Mouse (Mus musculus) thymus, adult 18-20 months (tissue): ENCODE results near the gene Nup210l.

Source experiments
- DNase-seq, 2 experiments: peaks; one replicate each; pipeline ENCODE4 v3.0.0; 2022; ENCODE audit warnings: mixed read lengths in 2 of 2

Nup210l gene

GRCm38 (mm10) chr3:90179566-90179965 lies 75.6 kb downstream of the Nup210l start:
- no peak for DNase-seq

- DNase-seq, result no peak
Measured at GRCm38 (mm10) chr3:90183581-90183980, 79.6 kb downstream of the Nup210l start.

DNA sequence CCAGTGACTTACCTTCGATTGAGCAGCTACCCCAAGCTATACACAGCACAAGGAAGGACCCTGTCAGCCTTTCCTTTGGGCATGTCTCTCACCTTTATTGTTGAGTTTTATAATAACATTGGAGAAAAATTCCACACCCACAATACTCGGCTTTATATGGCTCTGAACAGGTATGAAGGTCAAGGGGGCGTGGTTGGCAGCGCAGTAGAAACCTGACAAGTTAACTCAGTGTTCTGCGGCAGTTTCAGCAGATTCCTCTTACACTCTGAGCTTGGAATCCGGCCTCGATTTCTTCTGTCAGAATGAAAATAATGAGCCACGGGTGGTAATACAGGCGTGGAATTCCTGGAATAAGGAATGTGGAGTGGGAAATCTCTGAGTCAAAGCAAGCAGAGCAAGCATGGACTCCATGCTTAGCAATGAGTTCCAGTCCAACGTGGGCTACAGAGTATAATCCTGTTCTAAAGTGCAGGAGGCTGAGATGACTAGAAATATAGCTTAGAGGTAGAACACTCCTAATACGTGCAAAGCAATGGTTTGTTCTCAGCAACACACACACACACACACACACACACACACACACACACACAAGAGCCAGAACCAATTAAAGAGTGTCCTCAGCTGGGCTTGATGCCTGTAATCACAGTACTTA lies 87.1 kb downstream of the Nup210l start:
- DNase-seq, result no peak

DNA sequence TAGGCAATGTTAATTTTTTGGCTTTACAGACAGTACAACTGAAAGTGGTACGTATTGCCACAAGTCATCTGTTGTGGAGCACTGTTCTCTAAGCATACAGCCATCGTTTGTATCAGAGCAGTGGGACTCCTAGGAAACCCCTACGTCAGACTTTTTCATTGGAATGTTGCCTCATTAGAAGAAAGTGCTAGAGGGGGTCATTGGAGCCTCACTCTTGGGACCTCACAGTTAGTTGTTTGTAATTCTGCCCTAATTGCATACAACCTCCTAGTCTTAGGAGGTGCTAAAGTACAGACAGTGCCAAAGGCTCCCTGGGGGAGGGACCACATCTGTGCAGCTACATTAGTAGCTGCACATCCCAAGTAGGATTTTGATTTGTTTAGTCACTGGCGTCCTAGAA lies 90.8 kb downstream of the Nup210l start:
- DNase-seq, result no peak

GRCm38 (mm10) chr3:90195644-90196043 lies 91.7 kb downstream of the Nup210l start:
- no peak for DNase-seq

DNA sequence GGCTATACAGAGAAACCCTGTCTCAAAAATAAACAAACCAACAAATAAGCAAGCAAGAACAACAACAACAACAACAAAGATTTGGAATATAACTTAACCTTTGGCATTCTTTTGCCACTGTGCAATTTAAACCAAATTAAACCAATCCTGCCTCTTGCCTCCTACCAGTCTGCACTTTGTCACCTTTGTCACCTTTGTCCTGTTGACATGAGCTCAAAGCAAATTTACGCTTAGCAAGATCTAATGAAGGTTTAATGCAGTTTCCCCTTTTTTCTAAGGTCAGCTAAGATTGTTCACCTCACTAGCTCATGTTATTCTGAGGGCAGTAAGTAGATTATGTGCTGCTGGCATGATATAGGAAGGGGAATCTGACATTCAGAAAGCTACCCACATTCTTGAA lies 93.6 kb downstream of the Nup210l start:
- DNase-seq, result no peak

GRCm38 (mm10) chr3:90202884-90203283 lies 99.0 kb downstream of the Nup210l start:
- no peak for DNase-seq

DNA sequence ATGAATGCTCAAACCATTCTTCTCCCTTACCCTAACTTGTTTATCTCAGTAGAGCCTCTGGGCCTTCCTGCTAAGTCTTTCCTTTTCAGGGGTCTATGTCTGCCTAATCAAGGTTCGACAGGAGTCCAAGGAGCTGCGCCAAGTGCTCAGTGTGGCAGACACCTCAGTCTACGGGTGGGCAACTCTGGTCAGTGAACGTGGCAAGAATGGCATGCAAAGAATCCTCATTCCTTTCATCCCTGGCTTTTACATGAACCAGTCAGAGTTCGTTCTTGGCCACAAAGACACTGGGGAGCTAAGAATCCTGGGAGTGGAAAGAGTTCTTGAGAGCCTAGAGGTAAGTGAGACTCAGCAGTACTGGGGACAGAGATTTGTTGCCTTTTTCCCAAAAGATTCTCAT lies 99.7 kb downstream of the Nup210l start:
- DNase-seq, result no peak

DNA sequence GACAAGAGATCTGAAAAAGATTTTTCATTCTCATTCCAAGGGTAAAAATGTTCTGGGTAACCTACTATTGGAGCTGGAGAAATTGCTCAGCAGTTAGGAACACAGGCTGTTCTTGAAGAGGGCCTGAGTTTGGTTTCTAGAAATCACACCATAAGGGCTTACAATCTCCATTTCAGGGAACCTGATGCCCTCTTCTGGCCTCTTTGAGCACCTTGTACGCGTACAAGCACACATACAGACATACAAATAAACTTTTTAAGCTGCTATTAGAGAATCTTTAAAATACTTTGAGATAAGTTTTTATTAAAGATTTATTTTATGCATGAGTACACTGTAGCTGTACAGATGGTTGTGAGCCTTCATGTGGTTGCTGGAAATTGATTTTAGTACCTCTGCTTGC lies 100.7 kb downstream of the Nup210l start:
- no peak for DNase-seq

GRCm38 (mm10) chr3:90208662-90209061 lies 104.7 kb downstream of the Nup210l start:
- no peak for DNase-seq

DNA sequence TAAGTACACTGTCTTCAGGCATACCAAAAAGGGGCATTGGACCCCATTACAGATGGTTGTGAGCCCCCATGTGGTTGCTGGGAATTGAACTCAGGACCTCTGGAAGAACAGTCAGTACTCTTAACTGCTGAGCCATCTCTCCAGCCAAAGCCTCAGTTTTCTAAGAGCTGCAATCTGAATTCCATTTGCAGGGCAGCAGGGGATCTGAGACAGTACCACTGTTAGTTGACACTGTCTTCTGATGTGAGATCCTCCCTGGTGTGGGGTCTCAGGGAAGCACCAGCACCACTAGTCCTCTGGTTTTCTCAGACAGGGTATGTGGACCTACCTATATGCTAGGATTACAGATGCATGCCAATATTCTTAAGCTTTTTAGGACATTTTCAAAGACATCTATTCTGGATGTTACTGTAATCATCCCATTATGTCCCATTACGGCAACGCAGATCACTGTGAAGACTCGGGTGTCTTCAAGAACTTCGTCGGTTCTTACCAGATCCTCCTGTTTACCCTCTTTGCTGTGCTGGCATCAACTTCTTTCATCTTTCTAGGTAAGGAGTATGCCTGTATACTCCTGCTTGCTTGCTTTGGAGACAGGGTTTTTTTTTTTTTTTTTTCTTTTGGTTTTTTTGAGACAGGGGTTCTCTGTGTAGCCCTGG lies 106.1 kb downstream of the Nup210l start:
- no peak for DNase-seq

DNA sequence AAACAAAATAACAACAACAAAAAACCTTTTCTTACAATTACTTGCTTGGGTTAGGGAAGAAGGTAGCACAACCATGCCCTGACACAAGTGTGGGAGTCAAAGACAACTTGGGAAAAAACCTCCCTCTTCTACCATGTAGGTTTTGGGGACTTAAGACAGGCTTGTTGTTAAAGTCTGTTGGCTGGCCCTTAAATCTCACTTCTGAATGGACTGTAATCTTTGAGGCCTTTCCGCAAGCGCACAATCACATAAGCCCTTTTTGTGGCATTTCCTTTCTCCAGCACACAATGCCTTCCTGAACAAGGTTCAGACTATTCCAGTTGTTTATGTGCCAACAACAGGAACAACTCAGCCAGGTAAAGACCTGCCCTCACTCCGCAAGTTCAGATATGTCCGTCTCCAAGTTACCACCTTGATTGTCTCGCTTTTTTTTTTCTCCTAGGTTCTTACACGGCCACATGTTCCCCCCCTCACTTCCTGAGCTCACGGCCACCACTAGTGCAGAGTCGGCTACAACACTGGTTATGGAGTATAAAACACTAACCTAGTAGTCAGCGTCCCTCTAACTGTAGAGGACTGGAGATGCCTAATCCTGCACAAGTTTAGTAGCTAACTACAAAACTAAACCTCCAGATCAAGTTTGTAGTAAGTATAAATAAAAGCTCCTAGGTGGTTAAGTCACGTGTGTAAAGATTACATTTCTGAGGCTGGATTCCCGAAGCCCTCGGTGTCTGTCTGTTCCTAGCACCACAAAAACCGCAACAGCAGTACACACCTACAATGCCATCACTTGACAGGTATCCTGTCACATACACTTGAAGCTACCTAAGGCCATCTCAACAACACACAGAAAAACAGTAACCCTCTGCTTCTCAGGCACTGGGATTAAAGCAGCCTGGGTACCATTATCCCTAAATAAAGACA lies 107.8 kb downstream of the Nup210l start:
- no peak for DNase-seq

DNA sequence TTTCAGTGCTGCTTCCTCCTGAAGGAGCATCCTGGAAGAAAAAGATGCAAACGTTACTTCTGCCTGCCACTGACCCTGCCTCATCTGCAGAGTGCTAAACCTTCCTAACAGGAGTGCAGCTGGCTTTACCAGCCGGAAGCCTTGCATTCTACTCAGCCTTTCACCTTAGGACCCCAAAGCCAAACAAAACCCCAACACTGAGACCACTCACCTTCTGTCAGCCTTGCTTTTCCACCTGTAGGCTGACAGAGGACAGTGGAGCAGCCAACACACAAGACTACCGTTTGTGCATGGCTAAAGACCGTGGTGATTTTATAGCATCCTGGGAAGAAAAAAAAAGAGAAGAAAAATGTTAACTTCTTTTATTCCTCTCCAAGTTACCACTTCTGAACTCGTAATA lies 108.8 kb downstream of the Nup210l start:
- DNase-seq, result no peak

DNA sequence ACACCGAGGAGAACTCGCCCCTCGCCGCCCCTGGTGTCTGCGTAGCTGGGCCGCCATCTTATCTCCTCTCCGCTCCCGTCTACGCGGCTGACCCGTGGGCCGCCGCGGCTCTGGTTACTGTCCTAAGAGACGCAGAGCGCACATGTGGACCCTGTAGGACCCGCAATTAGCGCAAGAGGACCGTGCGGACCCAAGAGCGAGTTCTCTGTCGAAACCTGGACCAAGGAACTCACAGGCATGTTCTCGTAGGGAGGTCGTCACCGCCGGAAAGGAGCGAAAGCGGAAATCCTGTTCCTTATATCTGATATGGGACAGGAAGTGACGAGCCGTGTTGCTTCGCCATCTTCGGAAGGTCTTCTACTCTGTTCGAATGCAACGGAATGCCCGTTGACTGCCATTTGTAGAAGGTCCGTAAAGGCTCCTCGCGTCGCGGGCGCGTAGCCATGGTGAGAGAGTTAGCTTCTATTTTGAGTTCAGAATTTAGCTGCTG lies 109.5 kb downstream of the Nup210l start, which contains the start of the genes Rps27 and Rab13:
Gene Rps27 (minus strand): TSS at position 275 of the 490 bp plus-strand sequence.
Gene Rab13 (plus strand): TSS at position 319 of the 490 bp plus-strand sequence.
- peak; percentile 74 to 87 for DNase-seq

GRCm38 (mm10) chr3:90213956-90214684 lies 110.2 kb downstream of the Nup210l start:
- no peak for DNase-seq

GRCm38 (mm10) chr3:90215825-90216380 lies 112.0 kb downstream of the Nup210l start:
- no peak for DNase-seq

GRCm38 (mm10) chr3:90220088-90220487 lies 116.2 kb downstream of the Nup210l start:
- no peak for DNase-seq

GRCm38 (mm10) chr3:90220531-90220951 lies 116.6 kb downstream of the Nup210l start:
- DNase-seq, result peak in 1 of 2 experiments; percentile 33

GRCm38 (mm10) chr3:90221123-90221522 lies 117.2 kb downstream of the Nup210l start:
- no peak for DNase-seq

DNA sequence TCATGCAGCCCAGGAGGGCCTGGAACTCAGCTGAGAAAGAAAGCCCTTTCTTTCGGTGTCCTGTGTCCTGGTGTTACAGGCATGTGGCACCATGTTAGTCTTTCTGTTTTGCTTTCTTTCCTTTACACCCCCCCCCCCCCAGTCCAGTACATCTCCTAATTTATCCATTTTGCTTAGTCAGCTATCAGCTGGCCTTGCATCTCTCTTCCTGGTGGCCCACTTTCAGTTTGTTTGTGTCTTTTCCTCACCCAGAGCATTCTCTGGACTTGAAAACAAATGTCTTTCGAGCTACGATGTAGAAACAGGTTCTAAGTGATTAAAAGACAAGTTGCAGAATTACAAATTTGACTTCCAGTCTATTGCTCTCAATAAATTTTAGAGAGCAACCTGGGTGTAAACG lies 118.5 kb downstream of the Nup210l start:
- DNase-seq, result no peak

GRCm38 (mm10) chr3:90222941-90223340 lies 119.0 kb downstream of the Nup210l start:
- no peak for DNase-seq

GRCm38 (mm10) chr3:90224331-90224730 lies 120.4 kb downstream of the Nup210l start:
- no peak for DNase-seq
